Mouse (Mus musculus): ENCODE measurements around the gene 6430571L13Rik.
A peak's percentile ranks its signal among the peaks of the same experiment; 100 is the strongest.
"Not testable (repeated sequence)": the region's sequence is repeated elsewhere in the genome, so short reads cannot be mapped to it uniquely, and the experiment has no call there.

Gene 6430571L13Rik

DNA sequence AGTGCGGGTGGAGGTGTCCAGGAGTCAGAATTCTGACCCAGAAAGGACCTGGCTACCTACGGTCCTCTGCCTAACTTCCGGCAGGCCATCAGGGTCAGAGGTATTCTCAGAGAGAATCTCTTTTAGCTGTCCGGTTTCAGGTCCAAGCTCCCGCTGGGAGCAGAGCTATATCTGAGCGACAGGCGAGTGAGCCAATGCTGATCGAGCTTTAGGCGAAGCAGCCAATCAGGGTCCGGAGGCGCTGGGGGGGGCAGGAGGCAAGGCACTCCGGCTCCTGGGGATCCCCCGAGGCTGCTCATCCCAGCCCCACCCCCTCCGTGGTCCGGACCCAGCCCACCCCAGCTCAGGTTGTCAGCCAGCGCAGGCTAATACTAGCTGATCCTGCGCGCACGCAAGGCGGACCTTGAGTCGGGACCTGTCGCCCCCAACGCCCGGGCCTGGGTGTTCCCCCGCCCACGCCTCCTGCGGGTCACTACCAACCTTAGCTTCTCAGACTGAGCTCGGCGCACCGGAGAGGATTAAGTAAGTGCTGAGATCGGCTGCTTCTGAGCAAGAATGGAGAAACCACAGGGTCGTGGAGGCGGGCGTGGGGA lies at the start of gene 6430571L13Rik:
Gene 6430571L13Rik (plus strand): TSS at position 336 of the 593 bp plus-strand sequence.
- DNase-seq (ENCODE audit: low spot score), result peak; percentile 89

DNA sequence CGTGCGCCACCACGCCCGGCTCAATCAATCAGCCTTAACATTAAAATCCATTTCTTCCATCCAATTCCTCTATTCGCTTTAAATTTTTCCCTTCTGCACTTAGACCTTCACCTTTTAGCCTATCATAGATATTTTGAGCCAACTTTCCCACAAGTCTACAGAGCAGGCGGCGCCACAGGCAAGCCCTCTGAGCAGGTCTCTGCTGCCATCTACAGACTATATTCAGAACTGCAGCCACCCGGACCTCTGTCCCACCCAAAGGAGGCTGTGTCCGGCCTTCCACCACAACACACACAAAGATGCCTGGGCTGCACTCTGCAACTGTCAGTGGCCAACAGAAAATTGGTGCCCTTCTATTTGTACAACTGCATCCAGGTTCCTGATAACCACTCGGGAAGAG lies 49.5 kb upstream of the 6430571L13Rik start:
- peak; percentile 78 for DNase-seq (ENCODE audit: low spot score)

DNA sequence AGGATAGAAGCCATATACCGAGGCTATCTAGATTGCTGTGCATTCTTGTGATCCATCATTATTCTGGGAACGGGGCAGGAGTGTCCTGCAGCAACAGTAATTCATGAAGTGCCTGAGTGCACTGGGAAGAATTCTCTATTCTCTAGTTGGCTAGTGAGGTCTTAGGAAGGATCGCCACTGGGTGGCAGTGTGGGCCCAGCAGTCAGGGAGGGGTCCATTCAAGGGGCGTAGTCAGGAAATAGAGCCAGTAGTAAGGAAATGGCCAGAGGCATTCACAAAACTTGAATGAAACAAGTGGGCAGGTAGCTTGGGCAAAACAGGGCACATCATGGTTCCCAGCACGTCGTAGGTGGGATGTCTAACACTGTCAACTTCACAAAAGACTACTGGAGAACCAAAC lies 46.2 kb upstream of the 6430571L13Rik start:
- peak; percentile 79 for DNase-seq (ENCODE audit: low spot score)

DNA sequence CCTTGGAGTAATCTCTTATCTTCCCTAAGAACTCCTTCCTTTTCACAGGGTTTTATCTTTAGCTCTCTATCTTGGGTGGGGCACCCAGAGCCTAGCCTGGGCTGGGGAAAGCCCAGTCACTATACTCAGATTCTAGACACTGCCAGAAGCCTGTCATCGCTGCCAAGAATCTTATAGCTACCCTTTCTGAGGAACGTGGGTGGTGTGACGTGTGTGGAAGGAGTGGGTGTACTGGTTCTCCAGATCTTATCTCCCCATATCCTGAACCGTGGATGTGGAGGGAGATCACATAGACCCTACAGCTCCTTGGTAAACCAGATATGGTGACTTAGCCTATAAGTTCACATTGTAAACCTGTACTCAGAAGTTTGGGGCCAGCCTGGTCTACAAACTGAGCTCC lies 44.8 kb upstream of the 6430571L13Rik start:
- no peak for DNase-seq (ENCODE audit: low spot score)

DNA sequence AAGGTAGTCTGAATTCAATTTTAAA lies 44.6 kb upstream of the 6430571L13Rik start, which contains the start of gene Cish:
Gene Cish (plus strand): TSS at position 11 of the 25 bp plus-strand sequence.
- DNase-seq (ENCODE audit: low spot score), result no peak

DNA sequence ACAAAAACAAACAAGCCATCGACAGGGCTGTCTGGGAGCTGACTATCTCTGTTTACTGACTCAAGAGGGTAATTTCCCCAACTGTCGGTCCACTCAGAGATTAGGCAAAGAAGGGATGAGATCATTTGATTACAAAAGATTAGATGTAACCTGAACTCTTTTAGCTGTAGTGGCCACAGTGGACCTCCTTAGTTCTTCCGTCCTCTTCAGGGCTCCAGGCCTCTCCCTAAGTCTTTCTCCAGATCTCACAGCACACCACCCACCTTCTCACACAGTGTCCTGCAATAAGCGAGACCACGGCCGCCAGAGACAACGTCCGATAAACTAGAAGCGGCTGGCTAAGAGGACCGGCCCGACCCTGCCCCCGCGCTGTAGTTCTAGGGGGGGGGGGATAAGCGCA lies 44.4 kb upstream of the 6430571L13Rik start:
- no peak for DNase-seq (ENCODE audit: low spot score)

DNA sequence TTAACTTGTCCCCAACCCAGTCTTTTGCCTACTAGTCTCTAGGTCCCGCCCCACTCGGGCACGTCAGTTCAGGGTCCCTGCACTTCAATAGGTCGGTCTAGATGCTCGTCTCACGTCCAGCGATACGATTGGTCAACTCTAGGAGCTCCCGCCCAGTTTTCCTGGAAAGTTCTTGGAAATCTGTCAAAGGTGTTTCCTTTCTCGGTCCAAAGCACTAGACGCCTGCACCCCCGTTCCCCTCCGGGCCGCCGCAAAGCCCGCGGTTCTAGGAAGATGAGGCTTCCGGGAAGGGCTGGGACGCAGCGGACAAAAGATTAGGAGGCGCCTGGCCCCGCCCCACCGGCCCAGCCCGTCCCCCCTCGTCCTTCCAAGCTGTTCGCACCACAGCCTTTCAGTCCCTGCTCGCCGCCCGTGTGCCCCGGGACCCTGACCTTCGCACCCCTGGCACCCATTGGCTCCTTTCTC lies 43.9 kb upstream of the 6430571L13Rik start:
- DNase-seq (ENCODE audit: low spot score), result peak; percentile 96

DNA sequence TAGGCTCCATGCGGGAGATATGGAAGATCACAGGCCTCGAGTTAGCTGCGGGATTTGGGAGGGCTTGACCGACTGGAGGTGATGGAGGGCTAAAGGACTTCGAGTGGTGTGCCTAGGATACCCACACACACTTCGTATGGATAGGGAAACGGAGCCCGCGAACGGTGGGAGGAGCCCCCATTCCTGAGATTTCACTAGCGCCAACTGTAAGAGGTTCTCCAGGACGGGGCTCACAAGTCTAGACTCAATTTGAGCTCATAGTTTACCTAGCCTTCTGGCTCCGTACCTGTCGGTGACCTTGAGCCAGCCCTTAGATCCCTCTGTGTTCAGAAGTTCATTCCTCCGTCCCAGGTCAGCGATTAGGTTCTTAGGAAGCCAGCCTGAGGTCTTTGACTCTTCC lies 43.3 kb upstream of the 6430571L13Rik start:
- no peak for DNase-seq (ENCODE audit: low spot score)

DNA sequence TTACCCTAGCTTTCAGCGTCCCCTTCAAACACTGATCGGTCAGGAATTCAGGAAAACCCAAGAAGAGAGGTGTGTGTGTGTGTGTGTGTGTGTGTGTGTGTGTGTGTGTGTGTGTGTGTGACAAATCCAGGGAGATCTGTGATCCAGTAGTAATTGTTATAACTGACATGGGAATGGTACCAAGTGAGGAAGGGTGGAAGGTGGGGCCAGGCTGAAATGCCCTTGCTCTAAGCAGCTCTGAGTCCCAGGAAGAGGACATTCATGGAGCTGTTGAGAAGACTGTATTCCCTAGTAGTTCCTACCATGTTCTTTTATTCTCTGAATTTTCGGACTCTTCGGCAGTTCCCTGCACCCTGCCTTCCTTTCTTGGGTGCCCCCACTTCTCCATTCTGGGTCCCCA lies 42.7 kb upstream of the 6430571L13Rik start:
- no peak for DNase-seq (ENCODE audit: low spot score)

DNA sequence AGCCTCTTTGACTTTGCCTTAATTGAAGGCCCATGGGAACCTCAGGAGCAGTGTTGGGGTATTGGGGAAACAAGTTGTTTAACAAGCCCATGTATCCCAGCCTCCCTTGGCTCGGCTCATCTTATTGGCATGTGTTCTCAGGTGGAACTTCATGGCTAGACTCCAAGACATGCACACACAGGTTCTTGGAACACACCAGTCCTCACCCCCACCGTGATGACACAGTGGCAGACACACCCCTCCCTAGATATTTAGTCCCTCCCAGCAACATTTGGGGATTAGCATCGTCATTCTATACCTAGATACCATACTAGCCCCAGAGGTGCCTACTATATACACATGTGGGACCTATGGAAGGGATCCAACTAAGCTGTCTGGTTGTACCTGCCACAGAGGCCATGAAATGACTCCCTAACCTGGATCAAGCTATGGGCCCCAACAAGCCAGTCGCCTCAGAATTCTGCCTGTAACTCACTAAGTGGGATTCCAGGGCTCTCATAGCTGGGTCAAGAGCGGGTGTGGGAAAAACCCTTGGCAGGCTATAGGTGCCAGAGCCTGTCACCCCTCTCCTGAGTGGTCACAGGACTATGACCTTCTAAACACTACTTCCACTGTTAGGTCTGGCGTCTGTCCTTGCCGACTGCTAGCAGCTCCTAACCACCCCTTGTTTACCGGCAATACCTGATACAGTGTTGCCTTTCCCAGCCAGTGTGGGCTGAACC lies 42.2 kb upstream of the 6430571L13Rik start:
- no peak for DNase-seq (ENCODE audit: low spot score)

DNA sequence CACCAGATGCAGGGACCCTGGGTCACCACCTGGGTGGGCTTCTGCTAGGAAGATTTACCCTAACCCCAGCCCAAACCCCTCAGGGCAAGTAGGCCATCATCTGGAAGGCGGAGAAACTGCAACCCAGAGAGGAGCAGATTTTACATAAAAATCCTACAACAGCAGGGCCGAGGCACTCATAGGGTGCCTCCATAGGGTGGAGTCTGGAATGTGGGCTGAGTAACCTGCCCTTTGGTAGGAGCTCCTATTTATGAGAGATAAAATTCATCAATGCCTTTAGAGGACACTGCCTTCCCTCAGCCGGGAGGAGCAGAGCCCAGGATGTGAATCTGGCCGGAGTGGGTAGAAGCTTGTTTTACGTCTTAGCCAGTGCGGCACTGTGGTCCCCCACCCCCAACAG lies 41.5 kb upstream of the 6430571L13Rik start:
- no peak for DNase-seq (ENCODE audit: low spot score)

DNA sequence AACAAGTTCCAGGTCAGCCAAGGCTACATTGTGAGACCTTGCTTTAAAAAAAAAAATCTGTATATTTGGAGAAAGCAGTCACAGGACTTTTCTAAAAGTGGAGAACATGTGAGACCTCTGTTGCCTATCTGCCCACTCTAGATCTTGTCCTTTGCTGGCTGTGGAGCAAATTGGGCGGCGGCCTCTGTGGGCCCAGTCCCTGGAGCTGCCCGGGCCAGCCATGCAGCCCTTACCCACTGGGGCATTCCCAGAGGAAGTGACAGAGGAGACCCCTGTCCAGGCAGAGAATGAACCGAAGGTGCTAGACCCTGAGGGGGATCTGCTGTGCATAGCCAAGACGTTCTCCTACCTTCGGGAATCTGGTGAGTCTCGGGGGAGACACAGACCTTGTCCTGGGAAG lies 40.6 kb upstream of the 6430571L13Rik start:
- no peak for DNase-seq (ENCODE audit: low spot score)

DNA sequence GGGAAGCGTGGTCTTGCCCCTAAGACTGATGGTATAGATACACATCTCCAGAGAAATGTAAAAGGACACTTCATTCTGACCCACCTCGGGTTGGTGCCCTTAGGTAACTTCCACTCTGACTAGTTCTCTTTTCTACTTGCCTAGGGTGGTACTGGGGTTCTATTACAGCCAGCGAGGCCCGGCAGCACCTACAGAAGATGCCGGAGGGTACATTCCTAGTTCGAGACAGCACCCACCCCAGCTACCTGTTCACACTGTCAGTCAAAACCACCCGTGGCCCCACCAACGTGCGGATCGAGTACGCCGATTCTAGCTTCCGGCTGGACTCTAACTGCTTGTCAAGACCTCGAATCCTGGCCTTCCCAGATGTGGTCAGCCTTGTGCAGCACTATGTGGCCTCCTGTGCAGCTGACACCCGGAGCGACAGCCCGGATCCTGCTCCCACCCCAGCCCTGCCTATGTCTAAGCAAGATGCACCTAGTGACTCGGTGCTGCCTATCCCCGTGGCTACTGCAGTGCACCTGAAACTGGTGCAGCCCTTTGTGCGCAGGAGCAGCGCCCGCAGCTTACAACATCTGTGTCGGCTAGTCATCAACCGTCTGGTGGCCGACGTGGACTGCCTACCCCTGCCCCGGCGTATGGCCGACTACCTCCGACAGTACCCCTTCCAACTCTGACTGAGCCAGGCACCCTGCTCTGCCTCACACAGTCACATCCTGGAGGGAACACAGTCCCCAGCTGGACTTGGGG lies 40.0 kb upstream of the 6430571L13Rik start:
- no peak for DNase-seq (ENCODE audit: low spot score)

DNA sequence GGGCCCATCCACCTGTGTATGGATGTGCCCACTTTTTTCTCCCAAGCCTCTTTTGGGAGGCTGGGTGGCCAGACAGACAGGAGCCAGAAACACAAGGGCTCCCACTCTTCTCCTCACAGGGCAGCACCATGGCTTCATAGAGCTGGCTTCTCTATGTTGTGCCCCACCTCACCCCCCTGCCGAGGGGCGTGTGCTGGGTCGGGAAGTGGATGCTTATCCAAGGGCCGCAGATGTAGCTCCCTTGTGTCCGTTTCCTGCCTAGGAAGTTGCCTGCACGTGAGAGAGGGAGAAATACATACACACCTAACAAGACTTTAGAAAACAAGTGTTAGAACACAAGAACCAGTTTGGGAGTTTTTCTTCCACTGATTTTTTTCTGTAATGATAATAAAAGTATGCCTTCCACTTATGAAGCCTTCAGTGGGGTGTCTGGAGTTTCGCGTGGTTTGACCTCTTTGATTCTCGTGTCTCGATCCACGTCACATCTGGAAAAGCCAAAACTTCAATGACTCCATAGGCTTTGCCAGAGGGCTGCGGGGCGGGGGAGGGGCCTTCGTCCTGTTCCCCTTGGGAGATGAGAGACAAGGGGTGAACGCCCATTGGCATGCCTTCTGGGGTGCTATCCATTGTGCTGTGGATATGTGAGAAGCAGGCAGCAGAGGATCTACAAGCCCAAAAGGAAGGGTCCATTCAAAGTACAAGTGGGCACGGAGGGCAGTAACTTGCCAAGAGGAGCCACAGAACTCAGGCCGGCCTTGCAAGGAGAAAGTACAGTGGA lies 38.7 kb upstream of the 6430571L13Rik start:
- DNase-seq (ENCODE audit: low spot score), result no peak

DNA sequence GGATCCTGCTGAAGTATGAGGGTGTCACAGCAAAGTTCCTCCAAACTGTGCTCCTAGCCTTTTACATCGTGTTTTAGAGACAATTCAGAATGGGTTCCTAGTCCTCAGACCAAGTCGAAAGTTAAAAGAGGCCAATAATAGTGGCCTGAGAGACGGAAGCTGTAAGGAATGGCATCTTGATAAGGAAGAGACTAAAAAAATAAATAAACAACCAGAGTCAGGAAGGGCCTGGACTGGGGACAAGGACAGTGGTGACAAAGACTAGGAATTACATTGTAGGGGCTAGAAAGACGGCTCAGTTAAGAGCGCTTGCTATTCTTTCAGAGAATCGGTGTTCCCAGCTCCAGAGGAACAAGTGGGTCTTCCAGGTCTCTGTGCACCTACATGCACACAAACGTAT lies 37.8 kb upstream of the 6430571L13Rik start:
- DNase-seq (ENCODE audit: low spot score), result no peak

DNA sequence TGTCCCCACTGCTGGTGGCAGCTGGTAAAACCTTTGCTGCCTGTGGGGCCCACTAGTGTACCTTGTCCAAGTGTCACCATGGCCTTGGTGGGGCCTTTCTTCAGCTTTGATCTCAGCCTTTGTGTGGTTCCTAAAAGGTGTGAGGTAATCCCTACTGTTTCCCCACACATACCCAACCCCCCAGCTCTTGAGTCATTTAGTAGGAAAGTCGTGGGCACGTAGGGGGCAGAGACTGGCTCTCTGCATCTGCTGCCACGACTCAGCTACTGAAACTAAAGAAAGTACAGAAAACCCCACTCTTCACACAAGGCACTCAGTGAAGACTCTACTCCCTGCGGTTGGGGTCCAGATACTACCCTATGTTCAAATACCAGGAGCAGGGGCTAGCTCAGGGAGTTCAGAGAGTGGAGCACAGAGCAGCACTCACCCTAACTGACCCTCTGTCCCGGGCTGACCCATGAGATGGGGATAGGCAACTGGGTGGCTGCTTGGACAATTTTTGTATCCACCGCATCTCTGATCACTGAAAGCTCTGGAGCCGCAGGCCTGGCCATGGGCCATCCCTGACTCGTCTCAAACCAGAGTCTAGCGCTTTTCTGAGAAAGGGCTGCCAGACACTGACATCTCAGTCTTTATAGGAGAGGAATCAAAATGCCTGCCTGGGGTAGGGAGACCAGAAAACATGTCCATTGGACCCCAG lies 37.1 kb upstream of the 6430571L13Rik start:
- DNase-seq (ENCODE audit: low spot score), result no peak

DNA sequence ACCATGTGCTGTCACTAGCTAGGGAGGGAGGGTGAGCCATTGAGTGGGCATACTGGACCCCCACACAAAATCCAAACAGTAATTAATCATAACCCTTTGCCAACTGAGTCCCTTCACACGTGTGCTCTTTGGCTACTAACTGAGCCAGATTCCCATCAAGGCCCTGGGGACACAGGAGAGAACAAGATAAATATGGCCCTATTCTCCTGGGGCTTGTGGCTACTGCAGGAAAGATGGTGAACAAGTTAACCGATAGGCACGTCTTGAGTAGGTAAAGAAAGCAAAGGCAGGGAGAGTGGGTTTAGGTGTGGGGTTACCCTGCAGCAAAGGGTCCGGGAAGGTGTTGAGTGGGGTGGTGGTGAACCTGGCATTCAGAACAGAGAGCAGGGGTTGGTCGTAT lies 36.5 kb upstream of the 6430571L13Rik start:
- no peak for DNase-seq (ENCODE audit: low spot score)

DNA sequence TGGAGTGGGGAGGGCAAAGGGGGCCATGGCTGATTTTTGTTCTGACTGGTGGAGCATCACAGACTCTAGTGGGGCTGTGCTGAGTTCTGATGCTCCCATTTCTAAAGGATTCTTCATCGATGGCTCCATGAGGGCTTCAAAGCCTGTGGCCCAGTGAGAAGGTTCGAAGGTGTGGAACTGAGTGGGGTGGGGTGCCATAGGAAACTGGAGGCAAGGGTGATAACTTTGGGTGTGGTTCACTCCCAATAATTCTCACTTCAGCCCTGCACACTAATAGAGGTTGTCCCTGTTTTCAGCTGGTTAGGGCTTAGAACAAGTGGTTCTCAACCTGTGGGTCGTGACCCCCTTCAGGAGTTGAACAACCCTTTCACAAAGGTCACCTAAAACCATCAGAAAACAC lies 36.0 kb upstream of the 6430571L13Rik start:
- DNase-seq (ENCODE audit: low spot score), result no peak

DNA sequence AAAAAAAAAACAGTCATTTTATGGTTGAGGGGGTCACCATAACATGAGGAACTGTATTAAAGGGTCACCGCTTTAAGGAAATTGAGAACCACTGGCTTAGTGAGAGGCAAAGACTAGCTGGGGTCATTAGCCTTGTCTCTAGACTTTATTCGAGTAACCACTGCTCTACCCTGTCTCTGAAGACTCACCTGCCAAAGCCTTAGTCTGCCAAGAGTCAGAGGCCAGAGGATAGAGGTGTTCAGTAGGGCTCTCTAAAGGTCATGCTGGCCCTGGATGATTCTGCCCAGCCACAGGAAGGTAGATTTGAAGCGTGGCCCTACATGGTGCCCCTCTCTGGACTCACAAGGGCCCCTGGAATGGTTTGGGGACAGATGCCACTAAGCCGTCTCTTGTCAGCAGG lies 35.4 kb upstream of the 6430571L13Rik start:
- DNase-seq (ENCODE audit: low spot score), result no peak

DNA sequence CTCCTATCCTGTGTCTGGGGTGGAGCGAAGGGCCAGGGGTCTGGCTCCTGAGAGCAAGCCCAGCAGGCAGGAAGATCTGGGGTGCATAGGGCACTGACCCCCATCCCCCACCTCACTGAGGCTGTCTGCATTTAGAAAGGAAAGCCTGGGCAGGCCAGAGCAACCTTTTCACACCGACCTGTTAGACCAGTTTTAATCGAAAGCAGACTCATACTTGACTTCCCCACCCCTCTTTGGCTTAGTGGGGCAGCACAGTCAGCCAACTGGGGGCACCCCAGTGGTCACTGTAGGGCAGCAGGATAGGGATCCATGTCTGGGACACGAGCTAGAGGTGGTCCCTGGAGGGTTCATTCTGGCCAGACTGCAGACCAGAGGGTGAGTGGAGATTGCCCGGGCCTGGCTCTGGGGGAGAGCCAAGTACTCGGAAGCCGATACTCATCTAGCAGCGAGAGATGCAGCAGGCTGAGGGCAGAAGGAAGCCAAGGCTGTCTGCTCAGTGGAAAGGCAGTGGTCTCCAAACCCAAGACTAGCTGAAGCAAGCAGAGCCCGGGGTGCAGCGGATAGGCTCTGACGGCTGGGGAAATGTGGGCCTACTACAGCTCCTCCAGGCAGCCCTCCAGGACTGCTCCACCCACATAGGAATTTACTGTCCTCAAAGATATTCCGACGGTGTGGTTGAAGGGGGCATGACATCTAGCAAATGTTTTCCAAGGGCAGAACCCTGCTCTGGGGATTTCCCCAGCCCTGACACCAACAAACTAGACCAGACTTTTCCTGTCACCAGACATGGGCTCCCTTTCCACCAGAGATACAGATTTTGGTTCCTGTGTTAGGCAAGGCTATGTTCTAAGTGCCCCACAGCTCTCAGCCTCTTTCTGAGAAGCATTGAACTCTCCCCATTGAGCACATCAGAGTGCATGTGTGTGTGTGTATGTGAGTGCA lies 34.5 kb upstream of the 6430571L13Rik start:
- DNase-seq (ENCODE audit: low spot score), result no peak

DNA sequence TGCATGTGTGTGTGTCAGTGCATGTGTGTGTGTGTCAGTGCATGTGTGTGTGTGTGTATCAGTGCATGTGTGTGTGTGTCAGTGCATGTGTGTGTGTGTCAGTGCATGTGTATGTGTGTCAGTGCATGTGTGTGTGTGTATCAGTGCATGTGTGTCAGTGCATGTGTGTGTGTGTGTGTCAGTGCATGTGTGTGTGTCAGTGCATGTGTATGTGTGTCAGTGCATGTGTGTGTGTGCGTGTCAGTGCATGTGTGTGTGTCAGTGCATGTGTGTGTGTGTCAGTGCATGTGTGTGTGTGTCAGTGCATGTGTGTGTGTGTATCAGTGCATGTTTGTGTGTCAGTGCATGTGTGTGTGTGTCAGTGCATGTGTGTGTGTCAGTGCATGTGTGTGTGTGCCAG lies 33.7 kb upstream of the 6430571L13Rik start:
- not testable (repeated sequence) for DNase-seq (ENCODE audit: low spot score)
